Mouse (Mus musculus) adrenal gland, postnatal 4 days (tissue): Measurements from ENCODE around the gene Fmnl1. TPM values are rescaled to one million over a fixed set of nuclear protein-coding genes. Genes with fewer than 3 reads are reported as not detected.
"Not testable (repeated sequence)": the region's sequence is repeated elsewhere in the genome, so short reads cannot be mapped to it uniquely, and the experiment has no call there.

Experiments used
- DNase-seq, 2 experiments: peaks; one replicate each; pipeline ENCODE4 v3.0.0; 2021 to 2022; ENCODE audit warnings: low spot score in 2 of 2, mixed read lengths in 2 of 2
- total RNA-seq, 2 experiments: library from RNA; stranded (reverse); gene quantifications; 2 replicates each; pipeline ENCODE4 v1.2.3; 2021

Fmnl1 gene
- total RNA-seq, 2 experiments from 2014 or later, result 13.4 to 14.2 TPM

DNA sequence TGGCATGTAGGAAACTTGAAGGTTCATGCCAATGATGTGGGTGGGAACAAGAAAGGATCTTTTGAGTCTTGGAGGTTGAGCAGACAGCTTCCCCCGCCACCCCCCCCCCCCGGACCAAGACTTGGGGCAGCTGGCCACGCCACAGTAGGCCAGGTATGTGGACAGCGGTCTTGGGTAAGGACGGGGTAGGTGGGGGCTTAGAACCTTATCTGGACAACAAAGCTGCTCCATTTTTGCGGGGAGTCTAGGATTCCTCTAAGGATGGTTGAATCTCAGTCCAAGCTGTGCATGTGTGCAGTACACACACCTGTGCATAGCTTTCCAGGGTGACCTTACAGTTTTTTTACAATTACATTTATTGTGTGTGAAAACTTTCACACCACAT, 47.6 kb downstream of the Fmnl1 start:
- no peak for DNase-seq

DNA sequence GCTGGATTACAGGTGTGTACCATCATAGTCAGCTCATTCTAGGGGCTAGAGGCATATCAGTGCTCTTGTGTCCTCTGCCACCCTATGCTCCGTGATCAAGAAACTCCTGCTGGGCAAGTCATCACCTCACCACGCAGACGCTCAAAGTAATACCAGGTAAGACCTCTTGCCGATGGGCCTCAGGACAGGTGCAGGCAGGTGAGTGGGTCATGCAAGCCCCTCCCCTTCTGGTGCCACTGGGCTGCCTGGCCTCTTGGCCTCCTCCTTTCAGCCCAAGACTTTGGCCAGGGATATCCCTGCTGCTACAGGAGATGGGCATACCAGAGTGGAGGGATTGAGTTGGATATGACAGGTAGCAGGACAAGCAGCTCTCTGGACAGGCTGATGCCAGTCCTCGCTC, 48.4 kb downstream of the Fmnl1 start:
- no peak for DNase-seq

- no peak for DNase-seq
Observed at GRCm38 (mm10) chr11:103219995-103220394, 49.1 kb downstream of the Fmnl1 start.

GRCm38 (mm10) chr11:103221437-103221836, 50.5 kb downstream of the Fmnl1 start:
- DNase-seq, result no peak

- not testable (repeated sequence) for DNase-seq
Observed at GRCm38 (mm10) chr11:103222718-103223117, 51.8 kb downstream of the Fmnl1 start.

- DNase-seq, result no peak
Observed at GRCm38 (mm10) chr11:103223444-103223843, 52.5 kb downstream of the Fmnl1 start.

DNA sequence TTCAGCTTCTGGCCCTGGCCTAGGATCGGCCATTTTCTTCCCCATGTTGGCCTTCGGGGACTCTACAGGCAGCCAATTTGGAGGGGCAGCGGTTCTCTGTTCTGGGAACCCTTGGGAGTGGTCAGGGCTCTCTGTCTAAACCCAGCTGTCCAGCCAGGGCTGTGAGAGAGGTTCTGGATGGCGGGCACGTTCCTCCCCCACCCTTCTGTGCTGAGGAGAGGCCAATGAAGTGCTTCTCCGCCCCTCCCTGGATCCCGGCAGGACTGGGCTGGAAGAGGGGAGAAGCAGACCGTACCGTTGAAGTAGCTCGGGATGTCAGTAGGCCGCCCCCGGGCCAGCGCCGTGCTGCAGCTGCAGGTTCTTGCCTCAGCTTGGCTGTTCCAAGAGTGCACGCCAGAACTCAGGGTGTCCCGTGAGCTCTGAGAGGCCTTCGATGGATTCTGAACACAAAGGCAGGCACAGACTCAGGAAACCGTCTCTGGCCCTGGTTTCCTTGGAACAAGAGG, 53.1 kb downstream of the Fmnl1 start:
- no peak for DNase-seq

- no peak for DNase-seq
Observed at GRCm38 (mm10) chr11:103229608-103230007, 58.7 kb downstream of the Fmnl1 start.

DNA sequence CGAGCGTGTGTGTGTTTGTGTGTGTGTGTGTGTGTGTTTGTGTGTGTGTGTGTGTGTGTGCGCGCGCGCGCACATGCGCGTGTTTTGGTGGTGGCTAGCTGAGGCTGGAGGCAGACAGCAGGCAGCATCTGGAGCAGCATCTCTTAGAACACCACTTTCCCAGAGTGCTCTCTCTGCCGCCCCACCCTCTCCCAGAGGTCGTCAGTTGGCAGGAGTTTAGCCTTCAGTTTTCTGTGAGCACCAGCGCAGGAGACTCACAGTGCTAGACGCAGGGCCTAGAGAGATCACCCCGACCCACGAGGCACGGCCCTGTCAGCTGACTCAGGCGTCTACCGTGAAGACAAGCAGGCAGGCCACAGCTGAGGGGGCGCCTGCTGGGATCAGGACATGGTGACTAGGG, 59.7 kb downstream of the Fmnl1 start:
- DNase-seq, result no peak

DNA sequence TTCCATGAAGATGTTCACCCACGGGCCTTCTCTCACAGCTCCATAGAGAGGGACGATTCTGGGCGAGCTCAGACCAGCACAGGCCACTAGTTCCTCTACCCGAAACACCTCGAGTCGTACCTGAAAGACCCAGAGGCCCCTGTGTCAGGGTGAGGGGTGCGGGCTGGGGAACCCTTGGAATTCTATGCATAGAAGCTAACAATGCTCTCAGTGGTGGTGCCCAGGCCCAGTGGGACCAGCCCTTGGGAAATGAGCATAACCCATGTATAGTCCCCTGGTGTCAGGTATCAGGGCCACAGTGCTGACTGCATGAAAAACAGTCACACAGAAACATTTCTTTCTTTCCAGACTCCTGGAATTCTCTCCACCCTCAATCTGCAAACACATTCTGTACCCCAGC, 60.5 kb downstream of the Fmnl1 start:
- DNase-seq, result no peak

DNA sequence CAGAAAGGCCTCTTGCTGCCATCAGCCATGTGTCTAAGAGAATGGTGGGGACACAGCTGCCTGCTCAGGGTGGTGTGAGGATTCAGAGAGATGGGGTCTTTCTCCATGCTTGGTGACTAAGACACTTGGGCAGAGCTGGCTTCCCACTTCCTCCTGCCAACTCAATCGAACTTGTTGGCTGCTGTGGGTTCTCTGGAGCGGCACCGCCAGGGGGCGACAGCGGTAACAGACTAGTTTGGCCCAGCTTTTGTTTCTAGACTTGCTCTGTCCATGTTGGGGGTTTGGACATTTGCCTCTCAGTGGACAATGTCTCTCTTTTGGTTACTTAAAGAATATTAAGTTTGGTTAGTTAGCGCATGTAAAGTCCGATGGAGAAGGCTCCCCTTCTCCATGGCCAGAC, 62.1 kb downstream of the Fmnl1 start:
- peak; percentile 57 to 68 for DNase-seq

- DNase-seq, result no peak
Observed at GRCm38 (mm10) chr11:103234447-103234846, 63.5 kb downstream of the Fmnl1 start.

DNA sequence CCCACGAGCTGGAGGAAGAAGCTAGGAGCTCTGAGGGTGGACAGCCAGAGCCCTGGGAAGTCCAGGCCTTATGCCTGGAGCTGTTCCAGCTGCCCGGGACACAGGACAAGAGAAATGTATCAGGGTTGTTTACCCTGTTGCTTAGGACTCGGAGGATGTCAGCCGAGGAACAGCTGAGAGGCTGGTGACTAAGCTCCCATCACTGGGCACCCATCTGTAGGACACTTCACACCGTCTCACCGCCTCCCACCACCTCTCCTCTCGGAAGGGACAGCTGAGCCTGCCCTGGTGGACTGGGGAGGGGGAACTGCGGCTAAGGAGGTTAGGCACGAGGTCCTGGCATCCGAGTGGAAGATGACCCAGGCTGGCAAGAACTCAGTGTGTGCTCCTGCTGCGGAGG, 64.8 kb downstream of the Fmnl1 start:
- DNase-seq, result no peak

- DNase-seq, result no peak
Observed at GRCm38 (mm10) chr11:103236431-103236830, 65.5 kb downstream of the Fmnl1 start.

- DNase-seq, result no peak
Observed at GRCm38 (mm10) chr11:103236903-103237302, 66.0 kb downstream of the Fmnl1 start.

GRCm38 (mm10) chr11:103237757-103238156, 66.8 kb downstream of the Fmnl1 start:
- no peak for DNase-seq

GRCm38 (mm10) chr11:103240740-103241139, 69.8 kb downstream of the Fmnl1 start:
- no peak for DNase-seq

DNA sequence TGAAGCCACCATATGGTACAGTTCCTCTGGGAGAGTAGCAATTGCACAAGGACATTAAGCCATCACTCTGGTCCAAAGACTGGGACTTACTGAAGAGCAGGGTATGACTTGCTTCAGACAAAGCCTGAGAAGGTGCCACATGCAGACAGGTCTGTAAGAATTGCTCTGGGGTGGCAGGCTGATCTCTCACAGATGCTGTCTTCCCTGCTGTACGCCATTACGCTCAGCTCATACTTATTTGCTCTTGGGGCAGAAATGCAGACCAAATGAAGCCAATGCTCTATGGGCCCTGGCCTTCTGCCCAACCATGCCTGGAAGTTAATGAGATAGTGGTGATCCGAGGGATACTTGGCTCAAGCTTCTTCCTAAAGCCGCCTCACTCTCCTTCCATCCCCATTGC, 73.9 kb downstream of the Fmnl1 start:
- no peak for DNase-seq

GRCm38 (mm10) chr11:103246081-103246730, 75.3 kb downstream of the Fmnl1 start:
- peak in 1 of 2 experiments; percentile 24 for DNase-seq

DNA sequence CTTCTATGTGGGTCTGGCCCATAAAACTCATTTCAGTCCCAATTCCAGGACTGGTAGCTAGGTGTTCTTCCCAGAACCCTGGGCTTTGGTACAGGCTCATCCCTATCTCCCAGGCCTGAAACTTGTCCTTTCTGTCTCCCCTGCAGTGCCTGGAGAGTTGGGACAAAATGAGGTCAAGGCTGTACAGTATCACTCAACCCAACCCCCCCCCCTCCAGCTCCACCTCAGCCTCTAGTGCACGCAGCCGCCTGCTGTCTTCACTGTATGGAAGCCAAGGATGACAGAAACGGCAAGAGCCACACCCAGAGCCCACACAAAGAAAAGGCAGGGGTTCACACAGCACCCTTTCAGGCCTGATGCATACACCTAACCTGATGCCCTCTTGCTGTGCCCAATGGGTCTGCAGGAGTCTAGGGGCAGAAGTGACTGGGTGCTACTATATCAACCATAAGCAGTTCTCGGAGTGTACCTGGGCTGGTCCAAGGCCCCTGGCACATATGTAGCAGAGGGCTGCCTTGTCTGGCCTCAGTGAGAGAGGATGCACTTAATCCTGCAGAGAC, 75.9 kb downstream of the Fmnl1 start:
- DNase-seq, result no peak

DNA sequence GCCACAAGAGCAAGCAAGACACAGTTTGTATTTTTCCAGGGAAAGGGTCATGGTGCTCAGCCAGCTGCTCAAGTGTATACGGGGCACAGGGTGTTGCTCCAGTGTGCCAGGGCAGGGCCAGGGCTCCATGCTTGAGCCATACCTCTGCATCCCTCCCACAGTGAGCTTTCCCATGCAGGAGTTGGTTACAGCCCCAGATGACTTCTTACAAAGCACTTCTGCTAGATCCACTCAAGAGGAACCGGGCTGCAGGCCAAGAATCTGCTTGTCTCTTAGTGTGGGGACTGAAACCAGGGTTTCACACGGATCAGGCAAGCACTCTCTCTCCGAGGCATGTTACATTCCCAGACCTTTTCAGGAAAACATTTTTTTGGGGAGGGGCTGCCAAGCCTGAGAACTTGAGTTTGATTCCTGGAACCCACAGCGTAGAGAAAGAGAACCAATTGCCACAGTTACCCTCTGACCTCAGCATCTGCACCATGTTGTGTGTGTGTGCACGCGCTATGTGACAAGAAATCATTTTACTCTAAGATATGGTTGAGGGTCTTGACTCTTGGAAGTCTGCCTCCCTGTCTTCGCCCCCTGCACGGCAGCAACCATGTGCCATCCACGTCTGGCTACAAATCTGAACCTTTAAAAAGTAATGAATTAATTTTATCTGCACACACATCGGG, 76.7 kb downstream of the Fmnl1 start:
- DNase-seq, result no peak
